Mouse (Mus musculus) midbrain, embryonic 15.5 days (tissue): ENCODE results near the gene Akap2. TPM values are rescaled to one million over a fixed set of nuclear protein-coding genes. Genes with fewer than 3 reads are reported as not detected.
A peak's percentile ranks its signal among the peaks of the same experiment; 100 is the strongest.

ENCODE experiments used
- ATAC-seq: fragments of 200-750 bp; cut with Nextera tagmentation; replicated peaks from 2 replicates; pipeline ENCODE4 v1.8.0; 2017; ENCODE audit warnings: moderate TSS enrichment
- H3K27ac ChIP-seq: fragments of 300-500 bp; sonication (generic); 2 replicates; pipeline ENCODE4 v1.5.1; 2015; ENCODE audit warnings: mild to moderate bottlenecking, inconsistent platforms
- H3K27me3 ChIP-seq: fragments of 300-500 bp; sonication (generic); replicated peaks from 2 replicates; pipeline ENCODE4 v1.6.1; 2015; ENCODE audit warnings: inconsistent platforms
- H3K36me3 ChIP-seq: fragments of 300-500 bp; sonication (generic); replicated peaks from 2 replicates; pipeline ENCODE4 v1.6.1; 2015; ENCODE audit warnings: inconsistent platforms
- H3K4me1 ChIP-seq: fragments of 300-500 bp; sonication (generic); 2 replicates; pipeline ENCODE4 v1.6.1; 2015; ENCODE audit warnings: inconsistent platforms
- H3K4me2 ChIP-seq: fragments of 300-500 bp; sonication (generic); 2 replicates; pipeline ENCODE4 v1.6.1; 2015; ENCODE audit warnings: inconsistent platforms, mild to moderate bottlenecking, moderate library complexity
- H3K4me3 ChIP-seq: fragments of 300-500 bp; sonication (generic); 2 replicates; pipeline ENCODE4 v1.5.1; 2015; ENCODE audit warnings: mild to moderate bottlenecking, inconsistent platforms
- H3K9ac ChIP-seq: fragments of 300-500 bp; sonication (generic); 2 replicates; pipeline ENCODE4 v1.6.1; 2015; ENCODE audit warnings: mild to moderate bottlenecking, inconsistent platforms
- H3K9me3 ChIP-seq: fragments of 300-500 bp; sonication (generic); 2 replicates; pipeline ENCODE4 v1.6.1; 2016; ENCODE audit warnings: inconsistent platforms
- WGBS: fragments of 180-500 bp; shearing (Covaris S2); methylation state at CpG from one replicate; pipeline ENCODE4 v1.1.7; 2015; ENCODE audit warnings: mixed read lengths; 5-methylcytosine and 5-hydroxymethylcytosine counted together
- polyA plus RNA-seq: library from polyadenylated mRNA; unstranded; fragments of >200 nt; fragmentation: Nextera tagmentation; extraction: Ambion mirVana; gene quantifications from 2 replicates; pipeline ENCODE4 v1.2.1, GENCODE M21; 2015

Gene Akap2
- polyA plus RNA-seq, 1 experiment from 2014 or later, result 10.2 TPM

DNA sequence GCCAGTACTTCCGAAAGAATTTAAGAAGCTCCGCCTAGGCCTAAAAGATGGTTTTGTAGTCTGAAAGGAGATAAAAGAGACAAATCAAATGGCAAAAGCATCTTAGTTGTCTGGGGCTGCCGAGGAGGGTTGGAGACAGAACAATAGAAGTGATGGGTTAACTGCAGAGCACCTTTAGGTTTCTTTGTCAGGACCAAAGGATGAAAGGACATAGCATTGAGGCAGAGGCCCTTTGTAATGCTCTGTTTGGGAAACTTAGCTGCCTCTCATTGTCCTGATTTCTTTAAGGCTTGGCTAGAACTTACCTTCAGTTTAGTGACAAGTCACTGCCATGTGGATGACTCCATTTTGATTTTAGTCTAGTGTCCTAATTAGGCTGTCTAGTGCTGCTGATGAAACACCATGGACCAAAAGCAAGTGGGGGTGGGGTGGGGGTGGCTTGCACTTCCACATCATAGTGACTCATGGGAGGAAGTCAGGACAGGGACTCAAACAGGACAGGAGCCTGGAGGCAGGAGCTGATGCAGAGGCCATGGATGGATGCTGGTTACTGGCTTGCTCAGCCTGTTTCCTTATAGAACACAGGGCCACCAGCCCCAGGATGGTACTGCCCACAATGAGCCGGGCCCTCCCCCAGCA lies 52.8 kb downstream of the Akap2 start:
- 47% methylated on average over 4 of the region's 4 CpGs for WGBS
- ATAC-seq, result no peak
- no peaks in the 10 kb centered on the region for H3K9me3 ChIP-seq
- H3K27me3 ChIP-seq, result no peaks in the 10 kb centered on the region
- H3K4me2 ChIP-seq, result no peak overlapping the region
- H3K4me1 ChIP-seq, result no peaks in the 10 kb centered on the region
- H3K9ac ChIP-seq, result no peak overlapping the region
- no peak overlapping the region for H3K27ac ChIP-seq
- H3K36me3 ChIP-seq, result no peaks in the 10 kb centered on the region
- no peak overlapping the region for H3K4me3 ChIP-seq

- no peak; the same call in 1 of the 2 replicates for ATAC-seq
These were observed 54.2 kb downstream of the Akap2 start for GRCm38 (mm10) chr4:57771558-57772219.

GRCm38 (mm10) chr4:57772851-57773510 lies 55.5 kb downstream of the Akap2 start:
- Histone ChIP-seq H3K27ac (no peak overlapping the region), H3K36me3 (no peaks in the 10 kb centered on the region), H3K4me3 (no peak overlapping the region), H3K9ac (no peak overlapping the region), H3K27me3 (no peaks in the 10 kb centered on the region), H3K4me1 (no peaks in the 10 kb centered on the region), H3K9me3 (no peaks in the 10 kb centered on the region), H3K4me2 (no peak overlapping the region)
- WGBS, result 70% methylated on average over 11 of the region's 11 CpGs
- ATAC-seq, result no peak

More at GRCm38 (mm10) chr4:57771558-57772219, 54.2 kb downstream of the Akap2 start:
- Histone ChIP-seq H3K4me3 (no peak overlapping the region), H3K36me3 (no peaks in the 10 kb centered on the region), H3K27ac (no peak overlapping the region), H3K4me2 (no peak overlapping the region), H3K27me3 (no peaks in the 10 kb centered on the region), H3K9ac (no peak overlapping the region), H3K9me3 (no peaks in the 10 kb centered on the region), H3K4me1 (no peaks in the 10 kb centered on the region)
- WGBS, result 92% methylated on average over 2 of the region's 2 CpGs

DNA sequence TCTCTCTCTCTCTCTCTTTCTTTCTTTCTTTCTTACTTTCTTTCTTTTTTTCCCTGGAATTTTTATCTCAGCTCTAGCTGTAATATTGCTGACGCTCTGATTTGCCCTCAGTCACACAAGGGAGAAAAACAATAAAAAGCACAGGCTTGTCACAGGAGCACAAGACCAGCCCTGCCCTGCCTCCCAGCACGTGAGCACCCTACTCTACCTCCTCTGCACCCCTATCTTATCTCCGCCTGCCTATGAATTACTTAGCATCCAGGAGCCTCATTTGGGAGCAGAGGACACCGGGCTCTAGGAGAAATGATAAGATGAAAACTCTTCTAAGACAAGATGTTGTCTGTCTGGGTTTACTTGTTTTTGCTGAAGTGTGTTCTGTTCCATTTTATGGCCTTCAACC lies 57.1 kb downstream of the Akap2 start:
- no peak overlapping the region for H3K9ac ChIP-seq
- 72% methylated on average over 4 of the region's 4 CpGs for WGBS
- no peaks in the 10 kb centered on the region for H3K36me3 ChIP-seq
- no peak for ATAC-seq
- H3K4me2 ChIP-seq, result no peak overlapping the region
- no peaks in the 10 kb centered on the region for H3K4me1 ChIP-seq
- H3K27ac ChIP-seq, result no peak overlapping the region
- no peaks in the 10 kb centered on the region for H3K27me3 ChIP-seq
- no peaks in the 10 kb centered on the region for H3K9me3 ChIP-seq
- H3K4me3 ChIP-seq, result no peak overlapping the region

DNA sequence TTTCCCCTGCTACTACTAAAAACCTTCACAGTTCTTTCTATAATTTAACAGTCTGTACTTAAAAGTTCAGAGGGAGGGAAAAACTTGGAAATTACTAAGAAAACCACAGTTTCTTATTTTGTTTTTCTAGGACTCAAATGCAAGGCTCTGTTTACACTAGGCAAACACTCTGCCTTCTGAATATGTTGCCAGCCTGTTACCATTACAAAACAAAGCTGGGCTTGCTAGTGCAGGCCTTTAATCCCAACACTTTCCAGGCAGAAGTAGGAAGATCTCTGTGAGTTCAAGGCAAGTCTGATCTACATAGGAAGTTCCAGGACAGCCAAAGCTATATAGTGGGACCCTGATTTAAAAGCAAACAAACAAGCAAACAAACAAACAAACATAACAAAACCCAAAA lies 58.1 kb downstream of the Akap2 start:
- H3K27me3 ChIP-seq, result no peaks in the 10 kb centered on the region
- no peak overlapping the region for H3K9ac ChIP-seq
- H3K27ac ChIP-seq, result no peak overlapping the region

GRCm38 (mm10) chr4:57780403-57780802 lies 62.9 kb downstream of the Akap2 start:
- peaks cover 26% of the 10 kb centered on the region for H3K4me1 ChIP-seq
- H3K36me3 ChIP-seq, result no peaks in the 10 kb centered on the region
- no peak overlapping the region for H3K4me2 ChIP-seq
- no peak overlapping the region for H3K4me3 ChIP-seq
- H3K27me3 ChIP-seq, result no peaks in the 10 kb centered on the region
- 25% methylated on average over 4 of the region's 4 CpGs for WGBS
- H3K9me3 ChIP-seq, result no peaks in the 10 kb centered on the region
- H3K9ac ChIP-seq, result no peak overlapping the region
- H3K27ac ChIP-seq, result no peak overlapping the region
- no peak for ATAC-seq

More for the DNA sequence above, 58.1 kb downstream of the Akap2 start:
- Histone ChIP-seq H3K9me3 (no peaks in the 10 kb centered on the region), H3K4me2 (no peak overlapping the region), H3K4me3 (no peak overlapping the region), H3K36me3 (no peaks in the 10 kb centered on the region), H3K4me1 (no peaks in the 10 kb centered on the region)
- ATAC-seq, result no peak

- 2% methylated on average over 20 of the region's 20 CpGs for WGBS
- Histone ChIP-seq H3K27me3 (no peaks in the 10 kb centered on the region), H3K36me3 (no peaks in the 10 kb centered on the region), H3K4me2 (peak overlapping the region; percentile 27; the same call in 1 of the 2 replicates), H3K4me1 (peaks cover 26% of the 10 kb centered on the region), H3K27ac (no peak overlapping the region), H3K4me3 (no peak overlapping the region), H3K9ac (no peak overlapping the region), H3K9me3 (no peaks in the 10 kb centered on the region)
- ATAC-seq, result peak; percentile 40; the same call in 1 of the 2 replicates
These were observed 63.6 kb downstream of the Akap2 start for GRCm38 (mm10) chr4:57780833-57781641.

DNA sequence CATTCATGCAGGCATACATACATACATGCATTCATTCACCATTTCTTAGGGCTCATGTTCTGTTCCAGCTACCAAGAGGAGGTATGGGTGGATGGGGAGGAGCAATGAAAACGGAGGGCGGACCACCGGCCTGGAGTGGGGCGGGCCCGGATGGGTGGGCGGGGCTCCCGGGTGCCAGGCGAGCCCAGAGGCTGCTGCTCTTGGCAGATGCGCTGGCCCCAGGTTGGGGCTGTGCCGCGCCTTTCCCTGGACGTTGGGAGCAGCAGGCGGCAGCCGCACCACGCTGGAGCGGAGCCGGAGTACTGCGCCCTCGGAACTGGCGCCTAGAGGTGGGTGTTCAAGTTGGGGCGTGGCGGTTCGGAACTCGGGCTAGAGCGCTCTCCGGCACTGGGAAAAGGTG lies 64.5 kb downstream of the Akap2 start:
- peak; percentile 88 for ATAC-seq
- H3K4me2 ChIP-seq, result peak overlapping the region; percentile 84
- H3K36me3 ChIP-seq, result no peaks in the 10 kb centered on the region
- under 1% methylated on average over 26 of the region's 26 CpGs for WGBS
- H3K27me3 ChIP-seq, result no peaks in the 10 kb centered on the region
- no peak overlapping the region for H3K27ac ChIP-seq
- H3K4me1 ChIP-seq, result peaks cover 26% of the 10 kb centered on the region
- H3K9me3 ChIP-seq, result no peaks in the 10 kb centered on the region
- H3K4me3 ChIP-seq, result peak overlapping the region; percentile 43
- H3K9ac ChIP-seq, result peak overlapping the region; percentile 37; the same call in 1 of the 2 replicates

GRCm38 (mm10) chr4:57782549-57783390 lies 65.3 kb downstream of the Akap2 start:
- Histone ChIP-seq H3K36me3 (no peaks in the 10 kb centered on the region), H3K4me1 (peaks cover 26% of the 10 kb centered on the region), H3K4me3 (peak overlapping the region; percentile 43), H3K9me3 (no peaks in the 10 kb centered on the region), H3K4me2 (peak overlapping the region; percentile 84), H3K9ac (peak overlapping the region; percentile 37; the same call in 1 of the 2 replicates), H3K27ac (no peak overlapping the region), H3K27me3 (no peaks in the 10 kb centered on the region)
- WGBS, result 2% methylated on average over 33 of the region's 33 CpGs
- peak; percentile 18; the same call in 1 of the 2 replicates for ATAC-seq

GRCm38 (mm10) chr4:57783391-57783770 lies 65.9 kb downstream of the Akap2 start:
- Histone ChIP-seq H3K9ac (no peak overlapping the region), H3K4me1 (peaks cover 26% of the 10 kb centered on the region), H3K36me3 (no peaks in the 10 kb centered on the region), H3K9me3 (no peaks in the 10 kb centered on the region), H3K27ac (no peak overlapping the region), H3K4me3 (peak overlapping the region; percentile 43), H3K27me3 (no peaks in the 10 kb centered on the region), H3K4me2 (peak overlapping the region; percentile 84)
- no peak for ATAC-seq
- 28% methylated on average over 9 of the region's 9 CpGs for WGBS

DNA sequence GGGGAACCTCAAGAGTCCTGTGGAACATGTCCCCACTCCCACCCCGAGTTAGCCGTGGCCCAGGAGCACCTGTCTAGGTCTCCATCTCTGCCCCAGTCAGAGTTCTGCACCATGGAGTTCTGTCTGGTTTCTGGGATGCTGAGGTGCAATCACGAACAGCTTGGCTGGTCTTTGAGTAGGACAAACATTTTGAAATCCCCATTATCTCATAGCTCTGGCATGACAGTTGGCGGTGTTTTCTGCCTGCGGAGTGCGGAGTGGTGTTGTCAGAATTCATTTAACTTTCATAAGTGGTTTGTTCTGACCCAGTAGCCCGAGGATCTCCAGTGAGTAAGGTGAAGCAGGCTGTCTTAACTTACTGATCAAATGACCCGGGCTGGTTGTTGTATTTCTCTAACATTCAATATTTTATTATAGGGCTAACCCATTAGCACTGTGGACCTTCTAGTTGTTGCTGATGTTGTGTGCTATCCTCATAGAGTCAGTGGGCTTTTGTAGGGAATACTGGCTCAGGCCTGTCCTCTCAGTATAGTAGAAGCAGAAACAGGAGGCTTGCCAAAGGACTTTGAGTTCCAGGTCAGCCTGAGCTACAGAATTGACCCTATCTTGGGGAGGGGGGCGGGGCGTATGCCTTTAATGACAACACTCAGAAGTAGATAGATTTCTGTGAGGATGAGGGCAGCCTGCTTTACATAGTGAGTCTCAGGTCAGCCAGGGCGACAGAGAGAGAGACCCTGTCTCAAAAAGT lies 66.6 kb downstream of the Akap2 start:
- H3K9me3 ChIP-seq, result no peaks in the 10 kb centered on the region
- no peak overlapping the region for H3K27ac ChIP-seq
- 74% methylated on average over 11 of the region's 11 CpGs for WGBS
- H3K9ac ChIP-seq, result no peak overlapping the region
- H3K27me3 ChIP-seq, result no peaks in the 10 kb centered on the region
- H3K4me1 ChIP-seq, result peaks cover 26% of the 10 kb centered on the region
- no peak for ATAC-seq
- H3K4me2 ChIP-seq, result peak overlapping the region; percentile 84; the same call in 1 of the 2 replicates
- no peak overlapping the region for H3K4me3 ChIP-seq
- no peaks in the 10 kb centered on the region for H3K36me3 ChIP-seq
